Mouse (Mus musculus): ENCODE measurements around the gene A930033H14Rik.

Gene A930033H14Rik

DNA sequence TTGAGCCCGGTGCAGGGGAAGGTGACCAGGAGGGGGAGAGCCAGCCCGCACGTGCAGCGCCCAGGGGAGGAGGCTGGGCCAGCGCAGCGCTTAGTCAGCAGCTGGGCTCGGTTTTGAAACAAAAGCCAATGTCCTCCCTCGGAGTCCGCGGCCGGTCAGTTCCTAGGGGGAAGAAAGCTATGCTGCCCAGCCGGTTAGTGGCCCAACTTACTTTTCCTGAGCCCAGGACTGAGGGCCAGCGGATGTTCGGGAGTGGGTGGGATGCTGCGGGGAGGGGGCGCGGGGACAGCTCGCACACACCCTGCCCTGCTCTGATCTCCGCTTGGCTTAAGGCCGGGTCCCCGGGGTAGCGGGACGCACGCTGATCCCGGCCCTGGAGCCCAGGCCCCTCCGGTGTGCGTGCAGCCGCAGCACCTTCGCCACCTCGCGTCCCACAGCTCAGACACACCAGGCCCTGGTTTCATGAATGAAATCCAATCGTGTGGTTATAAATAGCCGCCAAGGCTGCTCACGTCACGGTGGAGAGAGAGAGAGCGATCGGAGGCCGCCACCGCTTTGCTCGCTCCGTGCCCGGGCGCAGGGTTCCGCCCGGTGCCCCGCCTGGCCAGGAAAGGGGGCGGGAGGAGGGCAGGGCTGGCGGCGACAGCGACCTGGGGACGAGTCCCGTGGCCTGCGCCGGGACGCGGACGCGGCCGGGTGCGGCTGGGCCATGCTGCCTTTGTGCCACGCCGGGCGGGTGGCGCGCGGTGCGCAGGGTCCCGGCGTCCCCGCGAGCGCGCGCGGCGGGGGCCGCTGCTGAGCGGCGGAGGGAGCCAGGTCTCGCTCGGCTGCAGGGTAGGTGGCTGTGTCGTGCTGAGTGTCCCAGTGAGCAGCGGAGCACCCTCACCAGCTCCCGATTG lies at the start of gene A930033H14Rik:
A930033H14Rik (minus strand) TSS at position 557 of the 899 bp plus-strand sequence.
- peak; percentile 68 to 71 for DNase-seq

DNA sequence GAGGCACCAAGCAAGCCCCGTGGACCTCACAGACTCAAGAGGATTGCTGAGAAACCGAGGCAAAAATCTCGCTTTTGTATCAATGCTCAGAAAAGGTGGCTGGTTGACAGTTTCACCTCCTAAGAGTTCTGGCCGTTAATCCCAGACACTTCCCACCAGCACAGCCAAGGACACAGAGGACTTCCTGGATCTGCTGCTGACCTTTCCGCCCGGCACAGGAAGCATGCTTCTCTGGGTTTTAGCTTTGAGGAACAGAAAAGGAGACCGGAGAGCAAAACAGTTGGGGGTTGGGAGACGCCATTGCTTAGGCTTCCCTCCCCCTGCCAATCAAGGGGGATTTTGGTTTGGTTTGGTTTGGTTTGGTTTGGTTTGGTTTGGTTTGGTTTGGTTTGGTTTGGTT lies 47.0 kb upstream of the A930033H14Rik start:
- no peak for DNase-seq

DNA sequence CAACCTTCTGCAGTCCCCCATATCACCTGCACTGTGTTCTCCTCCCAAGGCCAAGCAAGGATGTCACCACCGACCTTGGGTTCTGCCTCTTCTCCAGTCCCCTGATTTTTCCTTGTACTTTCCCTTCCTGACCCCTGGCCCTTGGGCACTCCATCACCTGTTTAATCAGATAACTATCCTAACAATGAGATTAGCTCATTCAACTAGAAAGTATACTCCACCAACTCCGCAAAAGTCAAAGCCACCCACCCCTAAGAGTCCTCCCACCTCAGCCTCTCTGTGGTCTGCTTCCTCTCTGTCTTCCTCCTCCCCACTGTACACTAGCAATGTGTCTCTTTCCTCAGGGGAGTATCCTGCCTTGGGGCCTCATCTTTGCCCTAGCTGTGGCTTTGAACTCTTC lies 46.3 kb upstream of the A930033H14Rik start:
- no peak for DNase-seq

- DNase-seq: no peak
Observed at GRCm38 (mm10) chr10:69258588-69258987, 45.7 kb upstream of the A930033H14Rik start.

DNA sequence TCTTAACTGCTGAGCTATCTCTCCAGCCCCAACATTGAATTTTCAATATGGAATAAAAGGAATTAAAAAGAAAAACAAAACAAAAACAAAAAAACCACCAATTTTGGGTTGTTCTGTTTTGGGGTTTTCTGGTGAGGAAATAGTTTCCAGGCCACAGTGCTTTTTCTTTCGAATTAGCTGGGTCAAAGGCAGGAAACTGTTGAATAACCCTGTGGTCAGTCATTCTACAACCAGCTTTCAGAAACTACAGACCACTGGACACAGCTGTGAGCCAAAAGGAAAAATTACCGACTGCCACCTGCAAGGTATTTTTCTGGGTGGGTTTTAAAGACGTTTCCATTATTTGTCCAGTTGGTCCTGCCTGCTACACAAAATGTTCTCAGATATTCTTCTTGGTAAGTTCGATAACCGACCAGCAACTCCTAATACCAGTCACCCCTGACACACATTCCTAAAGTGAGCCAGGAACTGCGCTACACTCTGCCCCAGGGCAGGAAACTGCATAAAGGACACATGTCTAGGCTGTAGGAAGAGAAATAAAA lies 44.8 kb upstream of the A930033H14Rik start:
- DNase-seq: no peak

DNA sequence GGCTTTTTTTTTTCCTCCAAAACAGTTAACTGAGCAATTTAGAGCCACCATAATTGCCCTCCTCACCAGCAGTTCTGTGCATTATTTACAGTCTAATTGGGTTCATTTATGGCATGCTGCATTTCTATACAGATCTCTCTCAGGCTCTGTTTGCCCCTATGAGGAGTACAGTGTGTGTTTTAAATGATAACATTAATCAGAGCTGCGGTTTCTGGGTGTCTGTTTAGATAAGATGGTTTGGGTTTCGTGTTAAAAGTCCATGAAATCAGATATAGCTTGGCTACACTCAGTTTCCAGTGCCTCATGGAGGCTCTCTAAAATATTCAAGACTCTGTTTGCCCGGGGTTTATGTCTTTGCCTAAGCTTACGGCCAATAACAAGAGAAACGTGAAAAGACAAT lies 42.7 kb upstream of the A930033H14Rik start:
- no peak for DNase-seq

GRCm38 (mm10) chr10:69254390-69254847 lies 41.5 kb upstream of the A930033H14Rik start:
- peak; percentile 50 to 65 for DNase-seq

DNA sequence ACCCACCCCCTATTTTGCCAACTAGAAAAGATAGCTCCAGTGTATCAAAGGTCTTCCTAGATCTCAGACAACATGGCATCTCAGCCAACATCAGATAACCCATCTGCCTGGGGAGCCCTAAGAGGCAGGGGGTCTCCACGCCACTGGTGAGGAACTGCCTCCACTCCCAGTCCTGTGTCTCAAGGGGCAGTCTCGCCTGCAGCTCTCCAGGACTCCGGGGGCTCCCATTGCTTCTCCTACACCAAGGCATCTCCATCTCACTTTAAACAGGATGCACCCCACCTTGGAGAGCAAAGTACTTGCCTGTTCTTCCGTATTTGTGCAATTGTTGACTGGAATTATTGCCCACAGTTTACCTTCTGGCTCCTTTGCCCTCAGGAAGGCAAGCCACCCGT lies 40.8 kb upstream of the A930033H14Rik start:
- no peak for DNase-seq

DNA sequence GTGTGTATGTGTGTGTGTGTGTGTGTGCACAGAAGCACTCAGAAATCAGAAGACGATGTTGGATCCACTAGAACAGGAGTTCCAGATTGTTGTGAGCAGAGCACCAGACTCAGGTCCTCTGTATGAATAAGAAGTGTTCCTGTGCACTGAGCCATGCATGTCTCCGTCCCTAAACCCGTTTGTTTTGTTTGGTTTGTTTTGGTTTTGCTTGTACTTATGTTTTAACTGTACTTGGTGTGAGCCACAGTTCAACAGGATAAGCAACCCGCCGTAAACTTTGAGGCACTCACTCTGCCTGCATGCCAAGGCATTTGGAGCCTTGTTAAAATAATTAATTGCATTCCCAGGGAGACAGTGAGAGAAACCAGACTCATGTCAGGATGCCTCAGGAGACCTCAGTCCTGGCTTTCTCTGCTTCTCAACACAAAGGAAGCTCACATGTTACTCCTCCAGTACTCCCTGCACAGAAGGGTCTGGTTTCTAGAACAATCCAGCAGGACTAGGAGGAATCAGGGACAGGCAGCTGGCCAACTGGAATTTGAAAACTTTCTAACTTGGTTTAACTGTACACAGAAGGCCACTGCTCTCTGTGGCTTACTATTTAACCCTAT lies 40.3 kb upstream of the A930033H14Rik start:
- DNase-seq: no peak

GRCm38 (mm10) chr10:69252112-69253074 lies 39.5 kb upstream of the A930033H14Rik start:
- DNase-seq: peak; percentile 42

GRCm38 (mm10) chr10:69251254-69251653 lies 38.4 kb upstream of the A930033H14Rik start:
- DNase-seq: no peak

DNA sequence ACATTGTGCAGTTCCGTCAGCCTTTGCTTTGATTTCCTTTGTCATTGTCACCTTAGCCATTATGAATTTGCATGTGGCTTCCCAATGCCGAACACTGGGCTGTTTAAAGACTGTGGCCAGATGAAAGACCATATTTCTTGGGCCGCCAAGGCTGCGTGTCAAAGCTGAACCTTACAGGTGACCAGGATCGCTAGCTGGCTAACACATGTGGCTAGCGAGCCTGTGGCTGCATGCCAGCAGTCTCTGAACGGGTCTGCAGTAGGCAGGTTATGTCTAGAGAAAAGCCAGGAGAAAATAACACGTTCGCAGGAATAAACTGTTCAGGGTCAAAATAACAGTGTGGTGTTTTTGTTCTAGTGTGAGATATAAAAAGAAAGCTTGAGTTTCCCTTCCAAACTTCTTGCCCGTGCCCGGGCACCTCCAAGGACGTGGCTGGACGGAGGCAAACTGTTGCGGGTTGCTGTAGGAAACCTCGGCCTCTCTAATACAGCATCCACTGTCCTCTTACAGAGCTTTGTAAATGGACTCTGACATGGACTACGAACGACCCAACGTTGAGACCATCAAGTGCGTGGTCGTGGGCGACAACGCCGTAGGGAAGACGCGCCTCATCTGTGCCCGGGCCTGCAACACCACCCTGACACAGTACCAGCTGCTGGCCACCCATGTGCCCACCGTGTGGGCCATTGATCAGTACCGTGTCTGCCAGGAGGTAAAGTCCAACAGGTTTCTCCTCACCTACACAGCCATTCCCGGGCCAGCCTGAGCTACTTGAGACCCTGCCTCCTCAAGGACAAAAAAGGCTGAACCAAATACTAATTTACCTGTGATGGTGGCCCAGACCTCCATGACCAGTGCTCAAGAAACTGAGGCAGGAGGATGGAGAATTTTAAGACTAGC lies 35.6 kb upstream of the A930033H14Rik start:
- DNase-seq: no peak

DNA sequence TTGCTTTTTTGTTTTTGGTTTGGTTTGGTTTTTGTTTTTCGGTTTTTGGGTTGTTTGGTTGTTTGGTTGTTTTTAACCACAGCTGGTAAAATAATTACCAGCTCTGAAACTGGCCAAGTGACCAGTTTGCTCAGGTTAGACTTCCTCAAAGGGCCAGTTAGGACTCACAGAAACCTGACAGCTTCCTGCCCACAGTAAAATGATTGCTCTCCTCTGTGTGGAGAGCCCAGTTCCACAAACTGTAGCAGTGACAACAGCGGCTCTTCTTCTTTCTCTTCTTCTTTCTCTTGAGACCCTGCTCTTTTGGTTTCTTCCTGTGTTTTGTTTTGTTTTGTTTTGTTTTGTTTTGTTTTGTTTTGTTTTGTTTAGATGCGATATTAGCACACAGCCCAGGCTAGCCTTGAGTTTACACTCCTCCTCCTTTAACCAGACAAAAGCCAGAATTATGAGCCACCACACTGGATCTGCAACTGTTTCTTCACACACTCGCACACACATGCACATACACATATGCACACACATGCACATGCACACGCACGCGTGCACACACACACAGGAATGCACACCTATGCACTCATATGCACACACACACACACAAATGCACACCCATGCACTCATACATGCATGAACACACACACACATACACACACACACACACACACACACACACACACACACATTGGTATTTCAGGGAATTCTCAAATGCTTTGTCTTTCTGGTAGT lies 34.6 kb upstream of the A930033H14Rik start:
- no peak for DNase-seq

GRCm38 (mm10) chr10:69246762-69247161 lies 33.9 kb upstream of the A930033H14Rik start:
- no peak for DNase-seq

- DNase-seq: no peak
Observed at GRCm38 (mm10) chr10:69245906-69246668, 33.2 kb upstream of the A930033H14Rik start.

DNA sequence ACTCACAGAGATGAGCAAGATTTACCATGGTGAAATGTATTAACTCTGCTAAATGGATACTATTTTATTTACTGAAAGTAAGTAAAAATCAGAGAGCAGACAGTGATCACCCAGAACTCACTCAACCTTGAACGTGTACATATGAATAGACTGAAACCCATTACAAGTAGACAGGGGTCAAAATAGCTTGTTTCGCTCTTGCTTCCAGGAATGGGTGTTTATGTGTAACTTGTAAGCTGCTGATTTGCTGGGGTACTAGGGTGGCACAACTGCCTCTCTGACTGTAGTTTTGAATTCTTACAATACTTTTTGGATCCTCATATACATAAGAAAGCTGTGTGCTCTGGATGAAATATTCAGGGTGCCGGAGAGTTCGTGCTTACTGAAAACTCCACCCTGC lies 32.3 kb upstream of the A930033H14Rik start:
- DNase-seq: no peak

- no peak for DNase-seq
Observed at GRCm38 (mm10) chr10:69240530-69240929, 27.6 kb upstream of the A930033H14Rik start.

DNA sequence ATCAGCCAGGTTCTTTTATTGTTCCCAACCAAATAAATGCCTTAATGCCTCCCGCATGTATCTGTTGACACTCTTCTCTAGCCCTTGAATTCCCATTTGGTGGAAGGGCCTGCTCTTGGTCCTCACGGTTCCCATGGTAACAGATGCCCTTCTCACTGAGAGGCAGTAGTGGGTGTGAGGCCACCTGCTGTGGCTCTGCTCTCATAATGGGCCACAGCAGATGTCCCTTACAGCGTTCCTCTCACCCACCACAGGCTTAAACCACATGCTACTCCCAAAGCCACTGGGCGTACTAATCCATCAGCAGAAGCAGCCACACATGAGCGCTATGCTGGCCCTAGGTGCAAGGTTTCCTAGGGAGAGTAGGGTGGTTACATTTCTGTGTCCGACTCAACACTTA lies 25.4 kb upstream of the A930033H14Rik start:
- no peak for DNase-seq

- DNase-seq: no peak
Observed at GRCm38 (mm10) chr10:69237781-69238180, 24.9 kb upstream of the A930033H14Rik start.

- no peak for DNase-seq
Observed at GRCm38 (mm10) chr10:69237185-69237584, 24.3 kb upstream of the A930033H14Rik start.
